Mouse (Mus musculus) cerebellum, adult 11 months (tissue): ENCODE data around the gene Sdk2.

Experiments
- DNase-seq: peaks from one replicate; pipeline ENCODE4 v3.0.0; 2022

Gene Sdk2

GRCm38 (mm10) chr11:113756578-113756977 is 310.3 kb downstream of the Sdk2 start:
- DNase-seq, result no peak

DNA sequence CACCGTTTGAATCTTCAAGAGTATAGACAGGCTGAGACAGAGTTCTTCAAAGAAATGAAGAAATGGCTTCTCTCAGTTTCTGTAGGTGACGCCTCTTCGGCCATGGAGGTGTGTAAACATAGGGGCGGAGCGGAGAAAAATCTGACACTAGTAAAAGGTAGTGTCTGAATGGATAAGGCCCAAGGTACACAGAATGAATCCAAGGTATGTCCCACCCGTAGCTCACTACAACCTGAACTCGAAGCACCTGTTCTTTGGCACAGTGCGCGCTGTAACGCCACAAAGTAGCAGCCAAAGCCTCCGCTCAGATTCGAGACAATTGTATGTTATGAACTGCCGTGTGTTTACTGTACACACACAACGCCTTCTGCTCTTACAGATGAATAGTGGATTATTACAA is 311.0 kb downstream of the Sdk2 start:
- no peak for DNase-seq

- no peak for DNase-seq
Observed at GRCm38 (mm10) chr11:113754845-113755244, 312.0 kb downstream of the Sdk2 start.

DNA sequence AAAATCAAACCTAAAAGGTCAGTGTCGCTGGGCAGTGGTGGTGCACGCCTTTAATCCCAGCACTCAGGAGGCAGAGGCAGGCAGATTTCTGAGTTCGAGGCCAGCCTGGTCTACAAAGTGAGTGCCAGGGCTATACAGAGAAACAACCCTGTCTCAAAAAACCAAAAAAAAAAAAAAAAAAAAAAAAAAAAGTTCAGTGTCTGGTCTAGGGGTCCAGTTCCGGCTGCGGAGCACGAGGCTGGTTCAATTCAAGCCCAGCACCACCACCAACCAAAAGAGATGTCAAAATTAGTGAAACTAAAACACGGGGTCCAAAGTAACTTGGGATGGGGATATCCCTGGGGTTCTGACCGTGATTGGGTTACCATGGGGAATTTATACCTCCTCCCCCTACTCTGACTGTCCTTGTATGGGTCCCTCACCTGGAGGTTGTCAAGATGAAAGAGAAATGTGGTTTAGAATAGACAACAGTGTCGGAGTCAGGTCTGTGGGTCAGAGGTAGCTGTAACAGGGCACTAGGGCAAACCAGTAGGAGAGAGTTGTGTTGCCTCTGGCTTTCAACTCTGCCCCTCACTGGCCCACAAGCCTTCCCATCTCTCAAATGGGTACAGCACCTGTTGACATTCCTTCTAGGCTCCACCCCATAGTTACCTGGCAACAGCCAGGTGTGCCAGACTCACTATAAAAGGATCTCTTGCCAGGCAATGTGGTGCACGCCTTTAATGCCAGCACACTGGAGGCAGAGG is 314.0 kb downstream of the Sdk2 start:
- no peak for DNase-seq

DNA sequence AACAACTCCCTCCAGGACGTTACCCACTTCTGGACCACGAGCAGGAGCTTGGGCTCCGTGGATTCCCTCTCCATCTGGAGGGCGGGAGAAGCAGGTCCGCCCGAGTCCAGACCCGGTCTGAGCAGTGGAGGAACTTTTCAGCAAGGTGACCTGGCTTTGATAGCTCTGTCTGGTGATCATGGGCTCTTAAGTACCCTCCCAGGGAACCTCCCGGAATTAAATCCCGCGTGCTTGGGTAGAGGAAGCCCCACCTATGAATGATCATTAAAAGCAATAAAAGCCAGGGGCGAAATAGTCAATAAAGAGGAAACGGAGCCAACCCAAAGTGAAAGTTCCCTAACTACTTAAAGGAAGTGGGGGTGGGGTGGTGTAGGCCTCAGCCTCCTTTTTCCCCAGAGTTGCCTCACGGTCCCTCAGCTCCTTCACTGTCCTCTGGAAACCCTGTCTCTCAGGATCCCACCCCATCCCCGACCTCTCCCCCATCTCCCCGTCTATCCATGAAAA is 314.6 kb downstream of the Sdk2 start:
- DNase-seq, result no peak

DNA sequence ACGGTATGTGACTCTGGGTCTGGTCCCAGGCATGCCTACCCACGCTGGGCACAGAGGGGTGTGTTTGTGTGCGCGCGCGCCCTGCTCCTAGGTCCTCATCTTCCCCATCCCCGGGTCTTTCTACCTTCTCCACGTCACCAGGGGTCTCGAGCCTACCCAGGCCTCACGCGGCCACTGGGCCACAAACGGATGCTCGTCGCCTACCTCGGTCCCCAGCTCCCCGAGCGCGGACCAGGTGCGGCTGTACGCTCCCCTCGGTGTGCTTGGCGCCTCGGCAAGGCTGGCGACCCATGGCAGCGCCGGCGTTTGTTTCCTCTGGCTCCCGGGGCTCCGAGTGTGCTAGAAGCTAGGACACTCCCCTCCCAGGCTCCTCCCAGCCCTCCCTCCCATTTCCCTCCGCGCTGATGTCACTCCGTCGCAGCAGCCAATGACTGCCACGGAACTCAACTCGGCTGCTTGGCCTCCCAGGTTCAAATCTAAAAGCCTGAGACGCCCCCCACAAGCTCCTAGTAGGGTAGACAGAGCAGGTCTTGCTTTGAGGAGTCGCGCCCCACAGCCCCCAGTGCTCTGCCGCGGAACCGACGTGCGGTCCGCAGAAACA is 315.3 kb downstream of the Sdk2 start, which contains the start of gene Cdc42ep4:
TSS of gene Cdc42ep4 (minus strand) at position 398 of the 601 bp plus-strand sequence.
- peak; percentile 44 for DNase-seq

GRCm38 (mm10) chr11:113750571-113751483 is 316.0 kb downstream of the Sdk2 start:
- peak; percentile 20 for DNase-seq

DNA sequence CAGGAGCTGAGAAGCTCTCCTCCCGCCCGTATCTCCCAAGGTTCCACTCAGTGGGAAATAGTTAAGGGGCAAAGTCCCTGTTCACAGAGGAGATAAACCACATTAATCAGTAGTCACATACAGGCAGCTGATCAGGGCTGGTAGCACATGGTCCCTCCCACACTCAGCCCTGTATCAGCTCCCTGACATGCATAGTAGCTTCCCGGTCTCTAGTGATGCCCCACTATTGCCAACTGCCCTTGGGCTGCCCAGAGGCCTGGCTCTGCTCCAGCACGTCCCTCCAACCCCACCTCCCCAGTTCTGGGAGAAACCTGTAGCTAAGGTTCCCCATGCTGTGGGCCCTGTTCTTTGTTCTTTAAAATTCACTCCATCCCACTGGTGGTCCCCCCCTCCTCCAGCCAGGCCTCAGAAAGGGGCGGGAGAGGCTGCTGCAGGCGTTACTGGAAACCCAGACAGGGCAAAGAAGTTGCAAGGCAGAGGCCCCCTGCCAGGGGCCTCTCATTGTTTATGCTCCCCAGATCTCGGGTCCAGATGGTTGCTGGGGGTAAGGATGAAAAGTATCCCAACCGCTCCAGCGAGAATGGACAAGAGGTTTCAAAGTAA is 317.0 kb downstream of the Sdk2 start:
- DNase-seq, result no peak

DNA sequence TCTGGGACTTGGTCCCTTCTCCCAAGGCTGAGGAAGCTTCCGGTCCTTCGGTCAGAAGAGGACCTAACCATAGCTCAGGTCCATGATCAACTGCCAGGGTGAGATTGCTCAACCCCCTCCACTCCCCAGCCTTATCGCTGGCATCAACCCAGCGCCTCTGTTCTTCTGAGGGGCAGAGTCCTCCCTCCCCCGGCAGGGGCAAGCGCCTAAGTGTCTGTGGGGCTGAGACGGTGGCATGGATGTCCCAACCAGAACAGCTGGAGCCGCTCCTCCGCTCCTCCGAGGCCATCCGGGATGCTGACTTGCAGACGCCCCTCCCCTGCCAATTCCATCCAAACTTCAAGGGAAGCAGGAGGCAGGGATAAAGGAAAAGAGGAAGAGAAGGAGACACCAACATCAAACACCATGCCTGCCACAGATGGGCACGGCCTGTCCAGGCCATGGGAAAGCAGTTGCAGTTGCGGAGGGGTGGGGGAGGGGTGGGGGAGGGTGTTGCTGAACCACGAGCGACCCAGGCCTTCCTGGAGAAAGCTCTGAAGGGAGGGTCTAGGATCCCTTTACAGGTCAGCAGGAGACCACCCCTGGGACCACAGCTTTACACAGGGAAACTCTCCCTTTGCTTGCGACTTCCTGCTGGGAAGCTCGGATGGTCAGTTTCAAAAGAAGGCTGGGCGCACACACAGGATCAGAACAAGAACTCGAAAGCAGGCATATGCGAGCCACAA is 317.9 kb downstream of the Sdk2 start:
- DNase-seq, result no peak

DNA sequence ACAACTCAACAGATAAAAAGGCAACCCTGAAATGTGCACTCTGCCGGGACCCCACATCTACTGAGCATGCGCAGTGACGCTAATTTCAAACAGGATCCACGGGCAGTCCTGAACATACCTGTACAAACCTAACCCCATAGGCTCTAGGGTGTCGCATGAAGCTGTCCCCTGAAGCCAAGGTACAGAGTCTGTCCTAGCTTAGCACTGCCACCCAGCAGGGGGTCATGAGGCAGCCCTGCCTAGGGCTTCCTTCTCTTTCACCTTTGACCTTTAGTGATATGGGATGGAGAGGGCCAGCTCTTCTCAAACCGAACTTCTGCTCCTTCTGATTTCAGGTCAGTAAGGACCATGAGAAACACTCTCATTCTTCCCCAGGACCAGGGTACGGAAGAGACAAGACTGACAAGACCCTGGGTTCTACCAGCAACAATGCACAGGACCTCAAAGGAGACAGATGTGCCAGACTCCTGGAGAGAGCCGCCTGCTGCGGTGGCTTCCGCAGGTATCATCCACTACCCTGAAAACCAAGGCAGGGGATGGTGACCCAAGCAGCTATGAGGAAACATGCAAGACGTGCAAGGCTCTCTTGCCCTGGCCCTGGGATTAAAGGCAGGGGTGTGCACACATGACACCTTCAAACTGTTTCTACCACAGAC is 319.0 kb downstream of the Sdk2 start:
- DNase-seq, result no peak

DNA sequence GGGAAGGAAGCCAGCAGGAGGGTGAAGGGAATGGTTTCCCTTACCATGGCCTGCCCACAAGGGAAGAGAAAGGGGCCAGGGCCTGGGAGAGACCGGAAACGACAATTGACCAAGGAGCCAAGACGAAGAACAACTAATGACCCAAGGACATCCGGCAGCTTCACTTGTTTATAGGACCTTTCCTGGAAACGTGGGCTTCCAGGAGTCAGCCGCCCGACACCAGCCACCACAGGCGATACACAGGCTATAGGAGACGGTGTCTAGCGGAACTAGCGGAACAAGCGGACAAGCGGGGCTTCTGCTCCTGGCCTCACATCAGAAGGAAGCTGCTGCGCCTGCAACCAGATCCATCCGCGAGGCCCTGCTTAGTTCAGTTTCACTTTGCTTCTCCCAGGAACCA is 319.8 kb downstream of the Sdk2 start:
- DNase-seq, result no peak

GRCm38 (mm10) chr11:113745961-113746360 is 320.9 kb downstream of the Sdk2 start:
- no peak for DNase-seq

GRCm38 (mm10) chr11:113742998-113743397 is 323.8 kb downstream of the Sdk2 start:
- DNase-seq, result no peak

GRCm38 (mm10) chr11:113740100-113740499 is 326.7 kb downstream of the Sdk2 start:
- no peak for DNase-seq

DNA sequence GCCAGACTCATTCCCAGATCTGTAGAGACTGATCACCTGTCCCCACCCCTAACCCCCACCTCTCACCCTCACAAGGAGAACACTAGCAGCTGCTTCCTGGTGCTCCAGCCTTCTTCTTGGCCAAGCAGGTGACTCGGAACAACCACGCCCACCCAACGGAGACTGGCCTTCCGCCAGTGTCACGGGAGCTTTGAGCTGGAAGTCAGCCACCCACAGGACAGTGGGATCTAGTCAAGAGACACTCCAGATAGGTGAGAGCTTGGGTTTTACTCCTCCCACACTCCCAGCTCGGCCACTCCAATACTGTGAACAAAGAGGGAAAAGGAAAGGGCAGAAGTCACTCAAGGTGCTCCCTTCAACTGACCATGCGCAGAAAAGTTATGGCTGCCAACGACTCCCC is 327.6 kb downstream of the Sdk2 start:
- DNase-seq, result no peak

- DNase-seq, result no peak
Observed at GRCm38 (mm10) chr11:113737912-113738311, 328.9 kb downstream of the Sdk2 start.

GRCm38 (mm10) chr11:113737553-113737854 is 329.3 kb downstream of the Sdk2 start:
- no peak for DNase-seq

DNA sequence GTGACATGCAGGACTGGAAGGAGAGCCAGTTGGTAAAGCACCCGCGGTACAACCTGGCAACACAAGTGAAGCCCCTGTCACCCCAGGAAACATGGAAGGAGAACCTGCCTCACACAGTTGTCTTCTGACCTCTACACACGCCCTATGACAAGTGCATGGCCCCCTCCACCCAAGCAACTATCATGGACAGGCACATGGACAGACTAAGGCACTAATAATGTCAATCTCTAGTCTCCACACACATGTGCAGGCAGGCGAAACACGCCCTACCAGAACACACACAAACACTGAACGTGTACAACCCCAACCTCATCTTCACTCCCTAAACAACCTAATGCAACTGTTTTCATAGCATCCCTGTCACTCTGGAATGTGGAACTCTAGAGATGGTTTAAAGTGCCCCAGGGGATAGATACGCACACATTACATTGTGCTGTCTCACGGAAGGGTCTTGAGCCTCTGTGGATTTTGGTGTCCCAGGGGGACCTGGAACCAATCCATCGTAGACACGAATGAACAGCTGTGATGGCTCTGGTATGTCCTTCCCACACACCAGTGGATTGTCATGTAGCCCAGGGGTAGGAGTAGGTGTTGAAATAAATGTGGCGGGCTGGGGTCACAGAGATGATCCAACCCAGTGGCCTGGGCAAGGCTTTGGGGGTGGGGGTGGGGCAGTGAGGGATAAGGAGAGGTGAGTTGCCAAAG is 329.8 kb downstream of the Sdk2 start:
- no peak for DNase-seq

GRCm38 (mm10) chr11:113735151-113735550 is 331.7 kb downstream of the Sdk2 start:
- DNase-seq, result no peak

- no peak for DNase-seq
Observed at GRCm38 (mm10) chr11:113733631-113734364, 333.0 kb downstream of the Sdk2 start.
